Mouse (Mus musculus): ENCODE measurements around the gene Gm17657.

DNA sequence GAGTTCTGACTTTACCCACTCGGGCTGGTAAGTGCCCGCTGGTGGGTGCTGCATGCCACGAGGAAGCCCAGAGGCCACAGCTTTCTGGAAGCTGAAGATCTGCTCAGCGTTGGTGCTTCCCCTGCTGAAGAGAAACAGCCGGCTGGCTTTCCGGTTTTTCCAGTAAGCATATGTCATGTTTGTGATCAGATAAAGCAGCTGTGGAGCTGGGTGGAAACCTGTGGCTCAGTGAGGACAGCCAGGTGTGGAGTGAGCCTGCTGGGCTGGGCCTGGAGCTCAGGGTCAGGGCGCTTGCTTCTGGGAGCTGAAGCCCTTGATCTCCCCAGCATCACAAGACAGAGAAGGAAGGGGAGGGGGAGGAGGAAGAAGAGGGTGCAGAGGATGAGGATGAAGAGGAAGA is 7.5 kb upstream of the Gm17657 start:
- TF ChIP-seq CTCF (IDR thresholded peaks at IDR 0.05; ENCODE audit: low read depth, low read length) (no peak), POLR2A (IDR thresholded peaks at IDR 0.05; ENCODE audit: insufficient read depth, low read length) (no peak), EP300 (IDR thresholded peaks at IDR 0.05; ENCODE audit: insufficient read depth, low read depth, low read length) (no peak)

All from ES-Bruce4 (cell line).